Mouse (Mus musculus) liver, embryonic 14.5 days (tissue): Measurements from ENCODE around the gene Sufu.

Source experiments
- CTCF ChIP-seq: IDR thresholded peaks from 2 replicates; pipeline ENCODE4 v1.5.1; 2016; ENCODE audit warnings: antibody characterized with exemption, low read depth, control low read depth
- EP300 ChIP-seq: IDR thresholded peaks from 2 replicates; pipeline ENCODE4 v1.6.1; 2016; ENCODE audit warnings: antibody characterized with exemption, low read depth

DNA sequence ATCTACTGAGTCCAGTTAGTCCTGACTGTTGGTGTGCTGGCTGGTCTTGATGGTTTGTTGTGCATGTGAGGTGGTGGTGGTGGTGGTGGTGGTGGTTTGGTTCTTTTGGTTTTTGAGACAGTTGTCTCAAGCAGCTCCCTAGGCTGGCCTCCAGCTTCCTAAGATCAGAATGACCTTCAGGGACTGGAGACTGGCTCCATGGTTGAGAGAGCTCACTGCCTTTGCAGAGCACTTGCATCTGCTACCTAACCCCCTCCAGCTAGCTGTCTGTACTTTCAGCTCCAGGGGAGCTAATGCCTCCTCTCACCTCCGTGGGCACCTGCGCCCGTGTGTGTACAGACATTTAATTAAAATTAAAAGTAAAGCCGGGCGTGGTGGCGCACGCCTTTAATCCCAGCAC lies 23.7 kb downstream of the Sufu start:
- no peak for TF ChIP-seq EP300
- no peak for TF ChIP-seq CTCF
